Mouse (Mus musculus) brown adipose tissue, adult 24 weeks (tissue): ENCODE results near the gene Srp9. TPM values are rescaled to one million over a fixed set of nuclear protein-coding genes. Genes with fewer than 3 reads are reported as not detected.

Source experiments
- H3K27ac ChIP-seq: fragments of 200-500 bp; replicated peaks from 2 replicates; pipeline ENCODE4 v1.5.1; 2012; ENCODE audit warnings: low read depth, mild to moderate bottlenecking, low read length
- H3K4me1 ChIP-seq: fragments of 200-500 bp; 2 replicates; pipeline ENCODE4 v1.6.1; 2012; ENCODE audit warnings: low read length, mixed read lengths; ENCODE audit not compliant: control insufficient read depth, insufficient read depth, insufficient read length
- H3K4me3 ChIP-seq: fragments of 200-500 bp; 2 replicates; pipeline ENCODE4 v1.5.1; 2012; ENCODE audit warnings: low read depth, mild to moderate bottlenecking, low read length, moderate library complexity; ENCODE audit not compliant: insufficient read depth
- polyA plus RNA-seq: library from polyadenylated mRNA; stranded (reverse); fragments of >200 nt; gene quantifications from 2 replicates; pipeline ENCODE4 v1.2.4, GENCODE M21; 2012; ENCODE audit not compliant: missing spikeins, insufficient read depth, insufficient read length

Gene Srp9
- polyA plus RNA-seq, 1 experiment: 87.3 TPM

DNA sequence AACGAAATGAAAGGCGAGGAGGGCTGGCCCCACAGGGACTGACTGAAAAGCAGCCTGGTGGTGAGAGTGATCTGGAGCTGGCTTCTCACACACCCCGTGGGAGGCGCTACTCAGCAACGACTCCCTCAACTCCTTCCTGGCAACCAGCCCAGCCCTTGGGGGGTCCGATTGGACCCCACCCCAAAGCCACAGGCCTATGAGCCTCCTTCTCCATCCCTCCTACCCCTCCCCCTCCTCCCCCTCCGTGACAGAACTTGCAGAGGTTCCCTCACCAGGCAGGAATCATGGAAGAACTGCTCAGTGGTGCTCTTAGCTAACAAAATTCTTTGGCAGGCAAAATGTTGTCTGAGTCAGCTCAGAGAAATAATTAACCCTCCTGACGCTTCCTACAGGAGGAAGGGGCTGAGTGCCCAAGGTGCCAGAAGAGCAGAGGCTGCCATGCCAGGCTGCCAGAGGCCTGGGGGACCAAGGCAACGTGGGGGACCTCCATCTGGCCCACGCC is 29.2 kb upstream of the Srp9 start:
- Histone ChIP-seq H3K4me3 (no peak overlapping the region), H3K27ac (no peak overlapping the region), H3K4me1 (peaks cover 21% of the 10 kb centered on the region)

DNA sequence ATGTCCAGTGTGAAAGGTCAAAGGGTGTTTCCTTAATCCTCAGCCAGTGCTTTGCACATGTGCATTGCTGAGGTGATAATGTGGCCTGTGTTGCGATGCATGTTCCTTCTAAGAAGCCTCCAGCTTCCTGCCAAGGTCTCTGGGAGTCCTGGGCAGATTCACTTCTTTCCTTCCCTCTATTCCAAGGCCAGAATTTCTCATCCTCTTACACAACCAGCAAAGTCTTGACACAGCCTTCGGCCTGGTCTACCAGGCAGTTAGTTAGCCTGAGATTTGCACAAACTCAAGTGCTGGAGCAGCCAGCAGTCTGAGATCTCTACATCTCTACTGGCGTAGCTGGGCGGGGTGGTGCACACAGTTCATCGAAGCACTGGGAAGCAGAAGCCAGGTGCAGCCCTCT is 27.8 kb upstream of the Srp9 start:
- Histone ChIP-seq H3K27ac (no peak overlapping the region), H3K4me3 (no peak overlapping the region)

DNA sequence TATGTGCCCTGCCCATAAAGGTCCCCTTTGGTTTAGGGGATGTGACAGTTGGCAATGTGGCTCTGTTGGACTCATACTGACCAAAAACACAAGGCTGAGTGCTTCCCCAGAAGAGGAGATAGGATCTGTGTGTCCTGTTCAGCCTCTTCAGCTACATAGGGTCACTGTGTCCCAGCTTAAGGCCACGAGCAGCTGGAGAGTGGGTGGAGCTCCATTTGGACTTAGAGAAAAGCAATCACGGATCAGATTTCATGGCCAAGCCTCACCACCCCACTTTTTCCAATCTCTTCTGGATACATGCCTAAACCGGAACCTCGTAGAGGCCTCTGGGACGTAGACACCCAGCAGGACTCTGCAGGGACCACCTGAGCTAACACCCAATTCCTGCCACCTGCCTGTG is 25.5 kb upstream of the Srp9 start:
- H3K27ac ChIP-seq: no peak overlapping the region
- peaks cover 25% of the 10 kb centered on the region for H3K4me1 ChIP-seq
- no peak overlapping the region for H3K4me3 ChIP-seq

More for the DNA sequence above, 27.8 kb upstream of the Srp9 start:
- H3K4me1 ChIP-seq: peaks cover 20% of the 10 kb centered on the region

DNA sequence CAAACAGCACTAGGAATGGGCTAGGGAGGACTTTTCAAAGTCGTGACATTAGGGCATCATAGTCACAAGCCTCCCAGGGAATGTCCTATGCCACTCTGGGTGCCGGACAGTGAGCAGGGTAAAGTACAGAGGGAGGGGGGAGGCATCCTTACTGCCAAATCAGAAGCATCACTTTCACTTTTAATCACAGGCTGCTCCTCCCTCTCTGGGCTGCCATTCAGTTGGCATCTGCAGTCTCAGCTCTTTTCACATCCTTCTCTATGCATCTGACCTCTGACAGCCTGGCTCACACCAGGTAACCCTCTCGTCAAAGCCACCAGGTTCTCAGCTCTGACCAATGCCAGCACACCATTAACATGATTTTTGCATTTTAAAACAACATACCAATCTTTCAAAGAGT is 24.1 kb upstream of the Srp9 start:
- Histone ChIP-seq H3K4me3 (no peak overlapping the region), H3K27ac (no peak overlapping the region), H3K4me1 (peaks cover 24% of the 10 kb centered on the region)

DNA sequence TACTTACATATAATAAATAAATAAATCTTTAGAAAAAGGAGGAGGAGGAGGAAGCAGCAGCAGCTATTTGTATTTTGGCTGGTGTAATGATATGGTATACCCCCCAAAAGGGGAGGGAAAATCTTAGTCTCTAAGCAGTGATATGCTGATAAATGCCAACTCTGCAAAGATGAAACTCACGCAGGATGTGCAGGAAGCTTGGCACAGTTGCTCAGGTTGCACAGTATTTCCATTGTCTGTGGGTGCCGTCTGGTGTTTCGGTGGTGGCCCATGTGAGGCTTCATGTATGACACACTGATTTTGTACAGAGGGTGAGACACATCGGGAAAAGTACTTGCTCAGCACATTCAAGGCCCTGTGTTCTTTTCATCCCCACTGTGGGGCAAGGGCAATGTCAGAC is 23.1 kb upstream of the Srp9 start:
- Histone ChIP-seq H3K27ac (peak overlapping the region; percentile 89; the same call in 1 of the 2 replicates), H3K4me1 (peaks cover 24% of the 10 kb centered on the region), H3K4me3 (no peak overlapping the region)

DNA sequence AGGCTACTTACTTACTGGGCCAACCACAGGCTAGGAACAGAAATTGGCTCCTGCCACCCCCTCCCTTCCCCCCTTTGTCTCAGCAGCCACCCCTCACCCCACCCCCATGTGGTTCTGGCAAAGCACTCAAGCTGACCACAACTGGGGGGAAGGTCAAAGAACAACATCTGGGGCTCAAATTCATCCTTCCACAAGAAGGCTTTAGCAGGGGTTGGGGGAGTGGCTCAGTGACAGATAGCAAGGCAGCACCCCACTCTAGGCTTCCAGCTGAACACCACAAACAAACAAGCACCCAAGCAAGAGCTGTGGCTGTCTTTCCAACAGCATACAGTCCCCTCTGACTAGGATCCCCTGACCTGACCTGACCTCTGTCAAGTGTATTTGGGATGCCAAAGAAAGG is 21.8 kb upstream of the Srp9 start:
- H3K4me1 ChIP-seq: peaks cover 22% of the 10 kb centered on the region
- H3K4me3 ChIP-seq: no peak overlapping the region
- peak overlapping the region; percentile 89 for H3K27ac ChIP-seq

DNA sequence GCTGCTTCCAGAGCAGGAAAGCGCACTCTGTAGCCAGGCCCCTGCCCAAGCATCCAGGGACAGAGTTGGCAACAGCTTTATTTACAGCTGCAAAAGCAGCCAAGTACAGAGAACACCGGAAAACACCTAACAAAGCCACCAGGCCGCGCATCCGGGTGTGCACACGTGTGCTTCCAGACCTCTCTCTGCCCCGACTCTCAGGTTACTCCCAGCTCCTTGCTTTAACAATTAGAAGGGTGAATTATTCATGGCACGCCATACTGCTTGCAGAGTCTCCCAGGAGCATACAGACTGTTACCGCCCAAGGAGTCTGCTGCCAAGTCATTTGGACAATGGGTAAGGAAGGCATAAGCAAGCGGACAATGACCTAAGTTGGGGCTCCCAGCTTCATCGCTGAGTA is 21.1 kb upstream of the Srp9 start:
- H3K4me3 ChIP-seq: no peak overlapping the region
- peaks cover 24% of the 10 kb centered on the region for H3K4me1 ChIP-seq

DNA sequence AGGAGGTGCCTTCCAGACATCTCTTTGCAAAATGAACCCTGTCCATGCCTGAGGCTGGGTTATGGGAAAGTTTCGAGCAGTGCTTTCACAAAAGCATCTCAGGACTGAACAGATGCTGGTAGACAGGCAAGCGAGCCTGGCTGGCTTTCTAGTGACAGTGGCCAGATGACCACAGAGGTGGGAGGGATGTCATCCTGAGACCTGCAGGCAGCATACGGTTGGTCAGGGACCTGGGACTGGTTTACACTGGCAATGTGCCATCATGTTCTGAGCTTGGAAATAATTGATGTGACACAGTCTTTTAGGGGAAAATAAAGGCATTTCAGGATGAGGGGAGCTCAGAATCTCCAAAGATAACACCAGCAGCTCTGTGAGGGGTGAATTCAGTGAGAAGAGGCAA is 19.5 kb upstream of the Srp9 start:
- Histone ChIP-seq H3K4me1 (peaks cover 23% of the 10 kb centered on the region), H3K27ac (0 out of 2 replicates have a peak overlapping the region, but pooled peaks have one; percentile 1), H3K4me3 (no peak overlapping the region)

More for the DNA sequence above, 21.1 kb upstream of the Srp9 start:
- peak overlapping the region; percentile 89 for H3K27ac ChIP-seq

DNA sequence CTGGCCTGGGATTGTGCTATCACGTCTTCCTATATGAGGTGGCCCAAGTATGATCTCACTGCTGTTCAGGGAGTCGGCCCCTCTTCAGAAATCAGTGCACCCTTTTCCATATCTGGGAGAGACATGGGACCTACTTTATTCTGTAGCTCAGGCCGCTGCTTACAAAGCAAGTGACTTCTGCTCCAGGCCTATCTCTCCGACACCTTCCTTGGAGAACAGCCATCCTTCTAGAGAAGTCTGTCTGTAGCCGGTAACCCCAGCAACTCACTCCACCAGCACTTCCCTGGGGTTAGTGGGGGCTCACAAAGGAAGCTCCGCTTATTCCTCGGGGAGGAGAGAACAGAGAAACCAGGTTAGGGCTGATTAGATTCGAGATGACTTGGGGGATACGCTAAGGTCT is 17.3 kb upstream of the Srp9 start:
- Histone ChIP-seq H3K27ac (no peak overlapping the region), H3K4me3 (no peak overlapping the region), H3K4me1 (peaks cover 30% of the 10 kb centered on the region)

DNA sequence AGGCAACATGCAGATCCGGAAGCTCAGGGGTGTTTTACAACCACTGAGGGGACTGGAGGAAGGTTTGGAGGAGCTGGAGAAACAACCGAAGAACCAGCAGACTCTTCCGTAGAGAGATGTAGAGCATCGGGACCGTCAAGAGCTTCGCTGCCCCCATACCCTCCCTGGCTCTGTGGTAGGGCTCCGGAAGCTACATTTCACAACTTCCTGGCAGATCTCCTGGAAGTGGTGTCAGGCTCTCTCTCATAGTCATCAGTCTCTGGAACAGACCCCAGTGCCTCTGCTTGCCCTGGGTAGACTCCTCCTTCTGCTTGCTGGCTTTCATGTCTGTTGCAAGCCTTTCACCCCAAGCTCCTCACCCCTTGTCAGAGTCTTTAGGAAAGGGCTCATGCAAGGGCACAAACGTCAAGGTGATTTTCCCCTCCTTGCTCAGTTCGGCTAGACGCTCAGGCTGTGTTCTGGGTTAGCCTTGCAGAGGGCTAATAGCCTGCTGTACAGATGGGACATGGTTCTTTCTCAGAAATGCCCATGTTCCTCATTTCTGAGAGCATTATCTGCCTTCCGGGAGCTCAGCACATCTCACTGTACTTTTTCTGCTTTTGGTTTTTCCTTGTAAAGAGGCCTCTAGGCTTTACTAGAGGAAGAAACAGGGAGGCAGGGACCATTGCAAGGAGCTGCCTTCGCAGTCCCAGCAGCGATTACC is 16.0 kb upstream of the Srp9 start:
- Histone ChIP-seq H3K4me3 (no peak overlapping the region), H3K27ac (no peak overlapping the region), H3K4me1 (peaks cover 28% of the 10 kb centered on the region)

DNA sequence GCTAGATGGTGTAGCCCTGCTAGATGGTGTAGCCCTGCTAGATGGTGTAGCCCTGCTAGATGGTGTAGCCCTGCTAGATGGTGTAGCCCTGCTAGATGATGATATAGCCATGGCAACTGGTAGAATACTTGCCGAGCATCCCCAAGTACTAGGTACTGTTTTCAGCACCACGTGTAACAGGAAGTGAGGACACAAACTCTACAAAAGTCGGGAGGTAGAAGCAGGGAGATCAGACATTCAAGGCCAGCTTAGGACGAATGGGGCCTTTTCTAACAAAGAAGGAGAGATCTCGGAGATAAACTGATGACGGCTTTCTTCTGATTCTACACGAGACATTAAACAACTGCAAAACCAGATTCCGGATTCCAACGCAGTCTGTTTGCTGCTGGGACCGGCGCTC is 14.4 kb upstream of the Srp9 start:
- H3K4me3 ChIP-seq: no peak overlapping the region
- peaks cover 28% of the 10 kb centered on the region for H3K4me1 ChIP-seq
- no peak overlapping the region for H3K27ac ChIP-seq

DNA sequence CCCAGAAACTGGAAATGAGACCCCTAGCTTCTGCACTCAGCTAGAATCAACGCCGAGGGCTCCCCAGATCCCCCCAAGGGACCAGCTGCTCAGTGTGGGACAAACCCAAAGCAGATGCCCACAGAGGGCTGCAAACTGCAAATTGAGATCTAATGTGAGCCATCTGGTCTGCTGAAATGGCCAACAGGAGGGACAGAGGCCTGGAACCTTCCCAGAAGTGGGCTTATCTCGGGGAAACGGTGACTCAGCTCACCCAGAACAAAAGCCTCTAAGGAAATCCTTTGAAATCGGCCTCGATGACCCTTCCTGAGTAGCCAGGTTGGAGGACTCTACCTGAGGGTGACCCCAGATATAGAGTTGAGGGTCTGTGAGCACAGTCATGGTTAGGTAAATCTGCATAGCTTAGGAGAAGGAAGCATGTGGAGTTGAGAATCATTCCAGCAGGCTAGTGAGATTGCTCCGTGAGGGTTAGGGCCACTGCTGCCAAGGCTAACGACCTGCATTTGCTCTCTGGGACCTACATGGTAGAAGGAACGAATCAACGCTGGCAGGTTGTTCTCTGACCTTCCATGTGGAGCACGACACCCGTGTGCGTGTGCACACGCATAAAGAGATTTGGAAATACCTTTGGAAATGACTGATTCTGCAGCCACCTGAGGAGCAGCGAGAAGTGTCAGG is 13.7 kb upstream of the Srp9 start:
- Histone ChIP-seq H3K4me1 (peaks cover 28% of the 10 kb centered on the region), H3K4me3 (no peak overlapping the region), H3K27ac (peak overlapping the region; percentile 40)

DNA sequence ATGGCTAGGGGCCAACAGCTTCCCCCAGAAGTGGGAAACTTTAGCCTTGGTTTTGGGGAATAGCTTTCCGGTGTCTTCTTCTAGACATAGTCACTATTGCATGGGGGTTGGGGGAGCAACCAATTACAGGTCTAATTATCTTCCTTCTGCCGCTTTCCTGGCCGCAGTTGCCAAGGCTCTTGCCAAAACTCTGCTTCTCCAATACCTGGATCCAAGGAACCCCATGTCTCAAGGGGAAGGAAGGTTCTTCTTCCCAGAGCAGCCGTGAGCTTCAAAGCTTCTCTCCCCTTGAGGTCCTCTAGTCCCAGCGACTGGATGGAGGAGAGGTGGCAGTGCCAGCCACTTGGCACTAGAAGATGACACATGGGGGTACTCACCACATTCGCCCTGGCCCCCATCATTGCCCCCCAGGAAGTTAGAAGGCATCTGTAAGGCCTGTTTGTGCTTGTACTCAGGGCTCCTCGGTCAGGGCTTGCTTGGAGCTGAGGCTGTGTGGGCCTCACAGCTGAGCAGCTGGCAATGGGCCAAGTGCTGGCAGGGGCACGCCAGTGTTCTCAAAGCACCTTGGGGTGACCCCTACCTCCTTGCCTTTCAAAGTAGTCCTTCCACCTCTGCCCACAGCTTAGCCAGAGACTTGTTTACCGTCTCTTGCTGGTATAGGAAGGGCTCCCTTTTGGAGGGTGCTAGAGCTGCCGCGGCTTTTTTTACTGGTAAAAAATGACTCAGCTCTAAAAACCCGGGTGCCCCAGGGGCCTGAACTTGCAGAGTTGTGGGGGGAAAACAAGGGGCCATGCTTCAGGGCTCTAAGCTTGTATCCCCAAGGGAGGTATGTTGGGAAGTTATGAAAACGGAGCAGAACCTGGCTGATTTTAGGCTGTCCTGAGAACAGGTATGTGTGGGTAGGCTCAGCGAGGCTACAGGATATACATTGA is 12.9 kb upstream of the Srp9 start:
- peaks cover 28% of the 10 kb centered on the region for H3K4me1 ChIP-seq
- no peak overlapping the region; the same call in 1 of the 2 replicates for H3K27ac ChIP-seq
- no peak overlapping the region for H3K4me3 ChIP-seq

DNA sequence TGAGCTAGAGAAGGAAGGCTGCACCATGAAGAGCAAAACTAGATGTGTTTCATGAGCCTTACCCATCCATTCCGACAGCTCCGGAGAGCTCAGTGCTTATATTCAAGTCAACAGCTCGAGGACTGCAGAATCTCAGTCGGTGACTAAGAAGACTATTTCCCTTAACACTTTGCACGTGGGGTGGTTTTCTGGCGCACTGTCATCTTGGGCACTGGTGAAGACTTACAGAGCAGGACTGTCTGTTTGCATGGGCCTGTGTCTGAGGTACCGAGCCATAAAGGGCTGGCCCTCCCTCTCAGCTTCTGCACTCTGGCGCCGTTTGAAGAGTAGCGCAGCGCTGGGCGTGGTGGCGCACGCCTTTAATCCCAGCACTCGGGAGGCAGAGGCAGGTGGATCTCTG is 12.2 kb upstream of the Srp9 start:
- no peak overlapping the region for H3K4me3 ChIP-seq
- H3K4me1 ChIP-seq: peaks cover 28% of the 10 kb centered on the region
- H3K27ac ChIP-seq: no peak overlapping the region

DNA sequence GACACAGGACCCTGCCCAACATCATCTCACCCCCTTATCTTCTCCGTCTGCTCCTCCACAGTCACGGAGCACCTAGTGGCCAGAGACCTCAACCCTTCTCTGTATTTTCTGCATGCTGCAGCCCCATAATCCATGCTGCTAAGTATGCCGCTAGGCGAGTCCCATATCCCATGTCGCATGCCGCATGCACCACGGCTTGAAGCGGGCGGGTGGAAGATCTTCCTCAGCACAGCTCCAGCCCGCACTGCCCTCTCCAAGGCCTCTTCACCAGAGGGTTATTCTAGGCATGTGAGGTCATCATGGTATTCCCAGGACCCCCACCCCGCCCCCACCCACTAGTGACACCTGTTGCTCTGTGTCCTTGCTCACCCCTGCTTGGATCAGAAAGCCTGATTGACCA is 11.4 kb upstream of the Srp9 start:
- Histone ChIP-seq H3K27ac (no peak overlapping the region), H3K4me1 (peaks cover 27% of the 10 kb centered on the region), H3K4me3 (no peak overlapping the region)
